Mouse (Mus musculus) limb, embryonic 15.5 days (tissue): ENCODE results near the gene Exosc8. TPM values are rescaled to one million over a fixed set of nuclear protein-coding genes. Genes with fewer than 3 reads are reported as not detected.

Experiments
- ATAC-seq: fragments of 200-750 bp; cut with Nextera tagmentation; 2 replicates; pipeline ENCODE4 v1.8.0; 2017; ENCODE audit warnings: low read depth, moderate TSS enrichment; ENCODE audit not compliant: insufficient number of reproducible peaks, low FRiP score, low TSS enrichment
- H3K27ac ChIP-seq: fragments of 300-500 bp; sonication (generic); 2 replicates; pipeline ENCODE4 v1.5.1; 2015; ENCODE audit warnings: moderate library complexity, mild to moderate bottlenecking, inconsistent platforms
- H3K27me3 ChIP-seq: fragments of 300-500 bp; sonication (generic); 2 replicates; pipeline ENCODE4 v1.6.1; 2015; ENCODE audit warnings: inconsistent platforms
- H3K36me3 ChIP-seq: fragments of 300-500 bp; sonication (generic); 2 replicates; pipeline ENCODE4 v1.6.1; 2015; ENCODE audit warnings: inconsistent platforms
- H3K4me1 ChIP-seq: fragments of 300-500 bp; sonication (generic); 2 replicates; pipeline ENCODE4 v1.6.1; 2015; ENCODE audit warnings: inconsistent platforms
- H3K4me2 ChIP-seq: fragments of 300-500 bp; sonication (generic); 2 replicates; pipeline ENCODE4 v1.6.1; 2015; ENCODE audit warnings: mild to moderate bottlenecking, inconsistent platforms
- H3K4me3 ChIP-seq: fragments of 300-500 bp; sonication (generic); 2 replicates; pipeline ENCODE4 v1.5.1; 2015; ENCODE audit warnings: mild to moderate bottlenecking, inconsistent platforms
- H3K9ac ChIP-seq: fragments of 300-500 bp; sonication (generic); 2 replicates; pipeline ENCODE4 v1.6.1; 2015; ENCODE audit warnings: inconsistent platforms
- H3K9me3 ChIP-seq: fragments of 300-500 bp; sonication (generic); 2 replicates; pipeline ENCODE4 v1.6.1; 2016; ENCODE audit warnings: inconsistent platforms
- WGBS: fragments of 180-500 bp; shearing (Covaris S2); methylation state at CpG from one replicate; pipeline ENCODE4 v1.1.7; 2015; 5-methylcytosine and 5-hydroxymethylcytosine counted together
- polyA plus RNA-seq: library from polyadenylated mRNA; unstranded; fragments of >200 nt; fragmentation: Nextera tagmentation; extraction: Ambion mirVana; gene quantifications from 2 replicates; pipeline ENCODE4 v1.2.1, GENCODE M21; 2015

Gene Exosc8
- polyA plus RNA-seq, 1 experiment from 2014 or later, result 101 TPM

- Histone ChIP-seq H3K27ac (peak overlapping the region; percentile 99), H3K9me3 (no peaks in the 10 kb centered on the region), H3K4me1 (peaks cover 4% of the 10 kb centered on the region; the same call in 1 of the 2 replicates), H3K9ac (peak overlapping the region; percentile 95), H3K4me2 (peak overlapping the region; percentile 68), H3K36me3 (peaks cover 51% of the 10 kb centered on the region), H3K4me3 (peak overlapping the region; percentile 90), H3K27me3 (no peaks in the 10 kb centered on the region)
- ATAC-seq, result peak; percentile 90
- under 1% methylated on average over 84 of the region's 84 CpGs for WGBS
These were observed 564 bp downstream of the Exosc8 start for GRCm38 (mm10) chr3:54734411-54735246.

GRCm38 (mm10) chr3:54732371-54732770 lies 2.8 kb downstream of the Exosc8 start:
- H3K27me3 ChIP-seq, result no peaks in the 10 kb centered on the region
- H3K4me2 ChIP-seq, result no peak overlapping the region
- no peak overlapping the region for H3K9ac ChIP-seq
- no peak overlapping the region for H3K27ac ChIP-seq
- ATAC-seq, result no peak
- no peak overlapping the region for H3K4me3 ChIP-seq
- peaks cover 55% of the 10 kb centered on the region for H3K36me3 ChIP-seq
- no peaks in the 10 kb centered on the region for H3K9me3 ChIP-seq
- 90% methylated on average over 4 of the region's 4 CpGs for WGBS
- H3K4me1 ChIP-seq, result peaks cover 4% of the 10 kb centered on the region; the same call in 1 of the 2 replicates

GRCm38 (mm10) chr3:54731626-54732150 lies 3.5 kb downstream of the Exosc8 start:
- 35% methylated on average over 8 of the region's 8 CpGs for WGBS
- H3K9ac ChIP-seq, result no peak overlapping the region
- no peak for ATAC-seq

GRCm38 (mm10) chr3:54728100-54728499 lies 7.1 kb downstream of the Exosc8 start:
- no peak overlapping the region for H3K9ac ChIP-seq
- H3K9me3 ChIP-seq, result no peaks in the 10 kb centered on the region
- no peak overlapping the region; the same call in 1 of the 2 replicates for H3K27ac ChIP-seq
- 86% methylated on average over 6 of the region's 6 CpGs for WGBS
- no peaks in the 10 kb centered on the region for H3K27me3 ChIP-seq
- H3K4me3 ChIP-seq, result no peak overlapping the region
- no peak overlapping the region for H3K4me2 ChIP-seq
- H3K36me3 ChIP-seq, result peaks cover 69% of the 10 kb centered on the region
- no peak for ATAC-seq
- H3K4me1 ChIP-seq, result no peaks in the 10 kb centered on the region

More at GRCm38 (mm10) chr3:54731626-54732150, 3.5 kb downstream of the Exosc8 start:
- Histone ChIP-seq H3K4me3 (no peak overlapping the region), H3K4me1 (peaks cover 4% of the 10 kb centered on the region; the same call in 1 of the 2 replicates), H3K27me3 (no peaks in the 10 kb centered on the region), H3K36me3 (peaks cover 59% of the 10 kb centered on the region), H3K27ac (no peak overlapping the region), H3K4me2 (no peak overlapping the region), H3K9me3 (no peaks in the 10 kb centered on the region)

GRCm38 (mm10) chr3:54727588-54727987 lies 7.6 kb downstream of the Exosc8 start:
- WGBS, result 93% methylated on average over 2 of the region's 2 CpGs
- no peak for ATAC-seq
- H3K9me3 ChIP-seq, result no peaks in the 10 kb centered on the region

GRCm38 (mm10) chr3:54725344-54725743 lies 9.8 kb downstream of the Exosc8 start:
- Histone ChIP-seq H3K4me2 (no peak overlapping the region), H3K27me3 (no peaks in the 10 kb centered on the region), H3K4me1 (no peaks in the 10 kb centered on the region), H3K4me3 (no peak overlapping the region), H3K36me3 (peaks cover 72% of the 10 kb centered on the region), H3K9me3 (no peaks in the 10 kb centered on the region), H3K9ac (no peak overlapping the region), H3K27ac (no peak overlapping the region)
- 92% methylated on average over 2 of the region's 2 CpGs for WGBS
- no peak for ATAC-seq

More at GRCm38 (mm10) chr3:54727588-54727987, 7.6 kb downstream of the Exosc8 start:
- H3K9ac ChIP-seq, result no peak overlapping the region
- H3K27ac ChIP-seq, result no peak overlapping the region
- no peaks in the 10 kb centered on the region for H3K4me1 ChIP-seq
- no peak overlapping the region for H3K4me3 ChIP-seq
- H3K36me3 ChIP-seq, result peaks cover 69% of the 10 kb centered on the region
- no peaks in the 10 kb centered on the region for H3K27me3 ChIP-seq
- no peak overlapping the region for H3K4me2 ChIP-seq

GRCm38 (mm10) chr3:54723741-54724500 lies 11.3 kb downstream of the Exosc8 start:
- Histone ChIP-seq H3K9ac (no peak overlapping the region), H3K4me1 (no peaks in the 10 kb centered on the region), H3K27ac (no peak overlapping the region), H3K4me3 (no peak overlapping the region), H3K9me3 (no peaks in the 10 kb centered on the region), H3K36me3 (peaks cover 65% of the 10 kb centered on the region), H3K4me2 (no peak overlapping the region), H3K27me3 (no peaks in the 10 kb centered on the region)
- no peak for ATAC-seq
- WGBS, result 83% methylated on average over 10 of the region's 10 CpGs

GRCm38 (mm10) chr3:54718947-54719346 lies 16.2 kb downstream of the Exosc8 start:
- no peak overlapping the region for H3K27ac ChIP-seq
- no peak for ATAC-seq
- no peaks in the 10 kb centered on the region for H3K9me3 ChIP-seq
- H3K4me2 ChIP-seq, result no peak overlapping the region
- 70% methylated on average over 3 of the region's 3 CpGs for WGBS
- H3K36me3 ChIP-seq, result peaks cover 78% of the 10 kb centered on the region
- no peak overlapping the region for H3K9ac ChIP-seq
- H3K27me3 ChIP-seq, result no peaks in the 10 kb centered on the region
- H3K4me1 ChIP-seq, result no peaks in the 10 kb centered on the region
- H3K4me3 ChIP-seq, result no peak overlapping the region

- peaks cover 69% of the 10 kb centered on the region for H3K36me3 ChIP-seq
- no peak for ATAC-seq
- 93% methylated on average over 6 of the region's 6 CpGs for WGBS
- H3K27ac ChIP-seq, result no peak overlapping the region
- H3K27me3 ChIP-seq, result no peaks in the 10 kb centered on the region
- H3K4me2 ChIP-seq, result no peak overlapping the region
- no peak overlapping the region for H3K9ac ChIP-seq
- H3K9me3 ChIP-seq, result no peaks in the 10 kb centered on the region
- no peak overlapping the region for H3K4me3 ChIP-seq
- H3K4me1 ChIP-seq, result no peaks in the 10 kb centered on the region
These were observed 17.8 kb downstream of the Exosc8 start for GRCm38 (mm10) chr3:54717348-54717747.

GRCm38 (mm10) chr3:54715461-54715860 lies 19.7 kb downstream of the Exosc8 start:
- H3K4me2 ChIP-seq, result no peak overlapping the region
- no peak overlapping the region for H3K27ac ChIP-seq
- no peaks in the 10 kb centered on the region for H3K4me1 ChIP-seq
- no peaks in the 10 kb centered on the region for H3K9me3 ChIP-seq
- no peak overlapping the region for H3K4me3 ChIP-seq
- H3K9ac ChIP-seq, result no peak overlapping the region
- H3K27me3 ChIP-seq, result no peaks in the 10 kb centered on the region
- H3K36me3 ChIP-seq, result peaks cover 68% of the 10 kb centered on the region
- ATAC-seq, result no peak
- 91% methylated on average over 6 of the region's 6 CpGs for WGBS

- Histone ChIP-seq H3K4me3 (no peak within 1 kb of the TSS), H3K9ac (no peak within 1 kb of the TSS), H3K4me2 (no peak within 1 kb of the TSS), H3K9me3 (no peaks in the 10 kb centered on the region), H3K4me1 (no peaks in the 10 kb centered on the region), H3K36me3 (peaks cover 74% of the 10 kb centered on the region), H3K27ac (no peak within 1 kb of the TSS), H3K27me3 (no peaks in the 10 kb centered on the region)
- WGBS, result 88% methylated on average over 6 of the region's 6 CpGs
- no peak for ATAC-seq
These were observed 20.9 kb downstream of the Exosc8 start, which contains the start of gene Gm21958 for GRCm38 (mm10) chr3:54714253-54714652. TSS of gene Gm21958 (minus strand) at chr3:54714353.

- H3K4me2 ChIP-seq, result no peak overlapping the region
- H3K4me1 ChIP-seq, result no peaks in the 10 kb centered on the region
- 77% methylated on average over 9 of the region's 9 CpGs for WGBS
- H3K9ac ChIP-seq, result no peak overlapping the region
- no peak for ATAC-seq
- no peaks in the 10 kb centered on the region for H3K27me3 ChIP-seq
- H3K4me3 ChIP-seq, result no peak overlapping the region
- no peak overlapping the region for H3K27ac ChIP-seq
- H3K9me3 ChIP-seq, result no peaks in the 10 kb centered on the region
- peaks cover 78% of the 10 kb centered on the region for H3K36me3 ChIP-seq
These were observed 26.2 kb downstream of the Exosc8 start for GRCm38 (mm10) chr3:54708972-54709371.
